Mouse (Mus musculus): Measurements from ENCODE around the gene Bpifb9b.
A peak's percentile ranks its signal among the peaks of the same experiment; 100 is the strongest.
"Not testable (repeated sequence)": the region's sequence is repeated elsewhere in the genome, so short reads cannot be mapped to it uniquely, and the experiment has no call there.

Gene Bpifb9b

DNA sequence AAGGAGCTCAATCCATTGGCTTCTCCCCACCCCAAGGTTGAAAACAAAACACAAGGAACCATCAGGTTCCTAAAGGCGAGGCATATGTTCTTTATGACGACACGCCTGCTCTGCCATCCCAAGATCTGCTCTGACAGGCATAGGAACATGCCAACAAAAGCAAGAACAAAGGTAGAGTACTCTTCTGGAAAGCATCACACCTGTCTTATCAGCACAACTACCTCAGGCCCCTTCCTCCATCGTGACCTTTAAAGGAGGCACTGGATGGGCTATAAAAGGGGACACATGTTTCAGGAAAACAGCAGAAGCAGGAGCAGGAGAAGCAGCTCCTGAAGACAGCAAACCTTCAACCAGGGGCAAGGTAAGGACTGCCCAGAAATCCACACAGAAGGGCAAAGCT is at the start of gene Bpifb9b:
TSS of gene Bpifb9b (plus strand) at position 301 of the 400 bp plus-strand sequence.
- DNase-seq, result not testable (repeated sequence)

DNA sequence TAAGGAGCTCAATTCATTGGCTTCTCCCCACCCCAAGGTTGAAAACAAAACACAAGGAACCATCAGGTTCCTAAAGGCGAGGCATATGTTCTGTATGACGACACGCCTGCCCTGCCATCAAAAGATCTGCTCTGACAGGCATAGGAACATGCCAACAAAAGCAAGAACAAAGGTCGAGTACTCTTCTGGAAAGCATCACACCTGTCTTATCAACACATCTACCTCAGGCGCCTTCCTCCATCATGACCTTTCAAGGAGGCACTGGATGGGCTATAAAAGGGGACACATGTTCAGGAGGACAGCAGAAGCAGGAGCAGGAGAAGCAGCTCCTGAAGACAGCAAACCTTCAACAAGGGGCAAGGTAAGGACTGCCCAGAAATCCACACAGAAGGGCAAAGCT is 49.5 kb upstream of the Bpifb9b start, which contains the start of gene Bpifb9a:
TSS of gene Bpifb9a (plus strand) at position 301 of the 400 bp plus-strand sequence.
- not testable (repeated sequence) for DNase-seq

DNA sequence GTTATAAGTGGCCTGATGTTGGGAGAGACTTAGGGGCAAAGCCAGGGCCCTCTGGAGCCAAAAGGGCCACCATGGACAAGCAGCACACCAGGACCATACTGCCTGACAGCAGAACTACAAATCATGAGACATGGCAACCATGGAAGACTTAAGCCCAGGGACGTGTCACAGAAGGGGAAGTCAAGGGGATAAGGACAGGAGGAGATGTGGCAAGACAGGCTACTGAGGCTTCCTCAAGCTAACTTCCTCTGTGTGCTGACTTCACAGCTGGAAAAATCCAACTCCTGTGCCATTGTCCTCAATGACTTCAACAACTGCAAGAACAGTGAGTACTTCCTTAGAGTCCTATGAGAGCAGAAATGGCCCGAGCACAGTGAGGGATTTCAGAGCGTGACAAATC is 42.6 kb upstream of the Bpifb9b start:
- not testable (repeated sequence) for DNase-seq

DNA sequence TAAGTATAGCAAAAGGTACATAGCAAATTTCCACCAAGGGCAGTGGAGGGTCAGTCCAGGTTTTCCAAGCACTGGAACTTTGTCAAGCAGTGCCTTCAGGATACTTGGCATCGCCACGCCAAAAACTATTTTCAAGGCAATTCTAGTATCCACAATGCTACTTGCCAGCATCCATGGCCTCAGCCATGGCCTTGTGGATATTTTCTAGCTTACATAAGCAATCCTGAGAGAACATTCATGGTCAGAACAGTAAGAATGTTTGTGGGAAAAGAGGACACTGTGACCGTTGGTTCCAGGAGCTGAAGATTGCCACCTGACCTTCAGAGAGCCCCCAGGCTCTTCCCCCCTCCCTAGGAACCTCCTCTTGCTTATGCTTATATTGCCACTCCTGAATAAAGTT is 15.2 kb upstream of the Bpifb9b start:
- not testable (repeated sequence) for DNase-seq

DNA sequence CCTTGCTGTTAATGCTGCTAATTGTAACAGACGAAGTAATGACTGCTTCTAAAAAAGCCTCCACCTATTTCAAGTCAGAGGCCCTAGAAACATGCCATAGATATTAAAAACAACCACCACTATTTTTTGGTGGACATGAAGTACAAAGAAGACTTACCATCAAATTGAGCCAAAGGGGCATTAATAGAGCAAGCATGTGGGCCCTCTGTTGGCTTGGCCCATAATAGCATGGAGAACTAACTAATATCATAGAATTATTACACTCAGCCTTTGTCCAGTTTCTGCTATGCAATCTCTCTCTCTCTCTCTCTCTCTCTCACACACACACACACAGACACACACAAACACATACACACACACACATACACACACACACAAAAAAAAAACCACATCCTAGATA is 14.2 kb upstream of the Bpifb9b start:
- DNase-seq, result no peak

DNA sequence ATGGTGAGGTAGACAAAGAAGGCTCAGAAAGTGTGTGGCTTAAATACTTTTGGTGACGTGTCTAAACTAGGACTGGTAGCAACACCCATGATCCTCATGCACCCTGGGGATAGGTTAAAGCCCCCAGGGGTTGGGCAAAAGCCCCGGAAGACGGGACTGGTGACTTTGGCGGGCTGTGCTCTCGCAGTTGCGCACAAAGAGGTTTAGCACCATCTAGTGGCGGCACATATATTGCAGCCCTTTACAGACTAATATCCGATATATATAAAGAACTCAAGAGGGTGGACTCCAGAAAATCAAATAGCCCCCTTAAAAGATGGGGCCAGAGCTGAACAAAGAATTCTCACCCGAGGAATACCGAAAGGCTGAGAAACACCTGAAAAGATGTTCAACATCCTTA is 12.3 kb upstream of the Bpifb9b start:
- DNase-seq, result peak; percentile 10

DNA sequence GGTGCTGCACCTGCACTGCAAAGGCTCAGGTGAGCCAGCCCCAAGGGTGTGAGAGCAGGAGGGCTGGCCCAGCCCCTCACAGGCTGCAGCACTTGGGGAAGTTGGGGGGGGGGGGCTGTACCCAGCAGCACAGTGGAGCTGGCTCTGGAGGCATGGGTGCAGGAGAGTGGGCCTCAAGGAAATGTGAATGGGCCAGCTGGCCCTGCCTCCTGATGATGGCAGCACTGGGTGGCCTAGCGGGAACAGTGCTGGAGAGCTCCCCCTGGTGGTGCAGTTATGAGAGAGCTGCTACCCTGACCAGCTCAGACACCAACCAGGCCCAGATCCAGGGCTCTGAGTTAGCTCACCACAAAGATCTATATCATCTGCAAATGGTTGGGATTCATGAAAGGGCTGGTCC is 6.5 kb upstream of the Bpifb9b start:
- DNase-seq, result peak; percentile 7

DNA sequence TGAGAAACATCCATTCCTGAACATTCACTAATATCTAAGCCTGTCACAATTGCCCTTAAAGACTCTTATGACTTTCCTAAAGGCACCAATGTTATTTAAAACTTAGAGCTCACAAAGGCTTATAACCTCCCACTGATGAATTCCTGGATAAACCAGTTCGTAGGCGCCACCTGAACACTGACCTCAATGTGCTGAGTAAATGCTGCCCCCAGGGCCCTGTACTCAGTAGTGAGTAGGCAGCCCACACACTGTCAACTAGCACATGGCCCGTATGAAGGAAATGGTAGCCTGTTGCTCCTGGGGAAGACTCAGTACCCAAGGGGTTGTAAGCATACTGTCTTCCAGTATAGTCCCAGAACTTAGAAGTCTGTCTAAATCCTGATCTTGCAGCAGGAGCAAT is 5.3 kb upstream of the Bpifb9b start:
- no peak for DNase-seq

DNA sequence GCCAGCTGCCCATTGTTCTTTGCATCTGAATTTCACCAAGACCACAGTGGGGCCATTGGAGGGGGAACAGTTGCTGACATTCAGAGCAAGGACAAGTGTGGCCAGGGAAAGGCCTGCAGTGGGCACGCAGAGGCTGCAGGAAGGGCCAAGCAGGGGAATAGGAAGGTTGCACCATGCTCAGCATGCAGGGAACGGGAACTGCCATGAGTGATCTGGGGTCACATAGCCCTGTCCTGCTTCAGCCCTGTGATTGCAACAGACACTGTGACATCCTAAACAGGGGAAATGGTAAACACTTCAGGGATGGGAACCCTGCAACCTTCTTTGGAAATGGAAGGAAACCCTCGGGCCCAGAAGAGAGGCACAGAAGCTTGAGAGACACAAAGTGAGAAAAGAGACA is 2.4 kb upstream of the Bpifb9b start:
- DNase-seq, result not testable (repeated sequence)

DNA sequence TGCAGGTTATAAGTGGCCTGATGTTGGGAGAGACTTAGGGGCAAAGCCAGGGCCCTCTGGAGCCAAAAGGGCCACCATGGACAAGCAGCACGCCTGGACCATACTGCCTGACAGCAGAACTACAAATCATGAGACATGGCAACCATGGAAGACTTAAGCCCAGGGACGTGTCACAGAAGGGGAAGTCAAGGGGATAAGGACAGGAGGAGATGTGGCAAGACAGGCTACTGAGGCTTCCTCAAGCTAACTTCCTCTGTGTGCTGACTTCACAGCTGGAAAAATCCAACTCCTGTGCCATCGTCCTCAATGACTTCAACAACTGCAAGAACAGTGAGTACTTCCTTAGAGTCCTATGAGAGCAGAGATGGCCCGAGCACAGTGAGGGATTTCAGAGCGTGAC is 6.7 kb downstream of the Bpifb9b start:
- not testable (repeated sequence) for DNase-seq

DNA sequence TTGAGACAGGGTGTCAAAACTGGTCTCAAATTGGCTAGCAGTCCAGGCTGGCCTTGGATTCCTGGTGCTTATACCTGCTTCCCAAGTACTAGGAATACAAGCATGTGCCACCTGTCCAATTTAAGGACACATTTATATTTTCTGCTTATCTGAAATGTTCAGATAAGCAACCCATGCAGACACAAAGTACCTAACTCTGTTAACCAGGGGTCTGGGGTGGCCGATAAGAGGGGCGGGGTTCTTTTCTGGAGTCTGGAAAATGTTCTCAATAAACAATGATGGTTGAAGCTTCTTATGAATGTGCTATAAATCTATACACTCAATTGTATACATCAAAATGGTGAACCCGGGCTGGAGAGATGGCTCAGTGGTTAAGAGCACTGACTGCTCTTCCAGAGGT is 19.8 kb downstream of the Bpifb9b start:
- no peak for DNase-seq

DNA sequence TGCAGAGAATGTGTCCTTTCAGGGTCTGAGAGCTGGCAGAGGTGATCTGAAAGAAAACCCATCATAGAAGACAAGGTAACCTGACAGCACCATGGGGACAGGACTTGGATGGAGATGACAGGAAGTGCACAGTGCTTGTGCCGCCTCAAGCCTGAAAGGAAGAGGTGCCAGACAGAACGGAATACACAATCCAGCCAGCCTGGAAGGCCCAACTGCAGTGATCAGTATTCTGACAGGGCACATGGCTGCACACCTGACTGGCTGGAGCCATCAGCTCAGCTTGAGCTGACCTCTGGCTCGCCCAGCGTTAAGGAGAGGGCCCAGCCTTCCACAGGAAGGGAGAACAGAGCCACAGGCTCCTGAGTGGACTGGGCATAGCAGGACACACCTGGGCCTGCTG is 28.5 kb downstream of the Bpifb9b start:
- DNase-seq, result no peak

DNA sequence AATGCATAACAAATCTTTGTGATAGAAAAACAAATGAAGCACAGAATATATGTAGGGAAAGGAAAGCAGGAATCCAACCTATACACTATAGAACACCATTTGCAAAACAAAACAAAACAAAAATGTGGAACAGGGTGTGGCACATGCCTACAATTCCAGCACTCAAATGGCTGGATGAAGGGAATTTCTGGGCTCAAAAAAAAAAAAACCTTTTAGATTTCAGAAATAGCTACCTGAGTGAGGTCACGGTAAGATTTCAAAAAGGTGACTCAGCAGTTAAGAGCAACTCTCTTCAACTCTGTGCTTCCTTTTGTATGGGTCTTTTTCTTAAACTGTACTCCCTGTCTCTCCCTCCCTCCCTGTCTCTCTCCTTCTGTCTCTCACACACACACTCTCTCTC is 31.1 kb downstream of the Bpifb9b start:
- DNase-seq, result no peak

DNA sequence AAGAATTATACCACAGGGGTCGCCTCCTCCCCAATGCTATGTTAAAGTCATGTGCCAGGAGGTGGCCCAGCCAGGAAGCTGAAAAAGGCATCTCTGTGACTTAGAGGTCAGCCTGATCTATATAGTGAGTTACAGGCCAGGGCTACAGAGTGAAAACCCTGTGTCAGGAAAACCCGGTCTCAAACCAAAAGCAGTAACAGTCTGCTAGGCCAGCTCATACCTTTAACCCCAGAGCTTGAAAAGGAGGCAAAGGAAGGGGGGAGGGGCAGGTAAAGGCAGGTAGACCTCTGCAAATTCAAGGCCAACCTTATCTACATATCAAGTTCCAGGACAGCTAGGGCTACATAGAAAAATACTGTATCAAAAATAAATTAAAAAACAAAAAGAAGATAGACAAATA is 32.3 kb downstream of the Bpifb9b start:
- DNase-seq, result no peak

DNA sequence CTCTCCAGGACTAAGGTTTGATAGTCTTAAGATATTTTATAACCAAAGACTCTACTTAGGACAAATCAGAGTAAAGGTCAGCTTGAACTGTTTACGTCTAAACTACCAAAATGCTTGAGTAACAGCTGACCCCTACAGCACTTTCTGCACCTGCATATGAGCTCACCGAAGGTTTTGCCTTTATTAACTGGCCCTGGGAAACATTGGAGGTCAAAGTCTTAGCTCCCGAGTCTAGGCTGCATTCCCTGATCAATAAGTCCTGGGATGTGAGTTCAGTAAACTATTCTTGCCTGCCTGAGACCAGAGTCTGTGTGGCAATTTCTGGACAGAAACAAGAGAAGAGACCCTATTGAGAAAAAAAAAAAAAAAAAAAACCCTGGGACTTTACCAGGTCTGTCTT is 41.1 kb downstream of the Bpifb9b start:
- DNase-seq, result no peak

DNA sequence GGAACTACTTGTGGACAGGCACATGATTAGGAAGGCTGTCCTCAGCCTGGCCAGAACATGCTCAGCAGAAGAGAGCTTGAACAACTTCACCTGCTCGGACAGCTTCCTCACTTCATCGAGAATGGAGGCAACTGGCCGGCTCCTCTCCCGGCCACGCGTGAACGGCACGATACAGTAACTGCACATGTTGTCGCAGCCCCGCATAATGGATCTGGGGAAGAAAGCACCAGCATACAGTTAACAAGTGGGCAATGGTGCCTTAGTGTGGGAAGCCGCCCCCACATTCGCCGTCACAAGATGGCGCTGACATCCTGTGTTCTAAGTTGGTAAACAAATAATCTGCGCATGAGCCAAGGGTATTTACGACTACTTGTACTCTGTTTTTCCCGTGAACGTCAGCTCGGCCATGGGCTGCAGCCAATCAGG is 47.0 kb downstream of the Bpifb9b start:
- DNase-seq, result not testable (repeated sequence)

DNA sequence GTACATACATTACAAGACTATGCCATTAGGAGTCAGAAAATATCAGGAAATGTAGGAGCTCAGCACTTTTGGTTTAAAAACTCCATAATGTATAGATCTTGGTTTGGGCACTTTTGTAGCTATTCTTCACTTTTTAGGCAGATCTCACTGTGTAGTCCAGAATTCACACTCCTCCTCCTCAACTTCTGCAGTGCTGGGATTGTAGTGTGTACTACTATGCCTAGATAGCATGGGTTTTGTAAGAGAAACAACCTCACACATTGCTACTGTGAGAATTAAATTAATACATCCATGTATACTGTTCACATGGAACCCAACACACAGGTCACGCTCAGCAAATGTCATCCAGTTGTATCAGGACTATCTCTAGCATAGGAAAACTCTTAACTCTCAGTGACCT is 60.5 kb downstream of the Bpifb9b start:
- no peak for DNase-seq

Data from cerebellum, adult 11 months (tissue).